Mouse (Mus musculus) left cerebral cortex, postnatal 10 days (tissue): ENCODE data around the gene Zcchc18. TPM values are rescaled to one million over a fixed set of nuclear protein-coding genes. Genes with fewer than 3 reads are reported as not detected.
"Not testable (repeated sequence)": the region's sequence is repeated elsewhere in the genome, so short reads cannot be mapped to it uniquely, and the experiment has no call there.

ENCODE experiments used
- DNase-seq, 2 experiments: peaks; one replicate each; pipeline ENCODE4 v3.0.0; 2021 to 2022; ENCODE audit warnings: low spot score in 2 of 2, mixed read lengths in 1 of 2; ENCODE audit errors: extremely low spot score in 1 of 2
- intact Hi-C: fragments of 180-260 bp; cut with DNase I; formaldehyde crosslinking; loops from one replicate; pipeline ENCODE4 v1.15.1; 2025
- total RNA-seq, 2 experiments: library from RNA; stranded (reverse); gene quantifications; 2 replicates each; pipeline ENCODE4 v1.2.3; 2021

The Zcchc18 gene
- total RNA-seq: 100 to 1,000 TPM; 300 to 302 TPM

DNA sequence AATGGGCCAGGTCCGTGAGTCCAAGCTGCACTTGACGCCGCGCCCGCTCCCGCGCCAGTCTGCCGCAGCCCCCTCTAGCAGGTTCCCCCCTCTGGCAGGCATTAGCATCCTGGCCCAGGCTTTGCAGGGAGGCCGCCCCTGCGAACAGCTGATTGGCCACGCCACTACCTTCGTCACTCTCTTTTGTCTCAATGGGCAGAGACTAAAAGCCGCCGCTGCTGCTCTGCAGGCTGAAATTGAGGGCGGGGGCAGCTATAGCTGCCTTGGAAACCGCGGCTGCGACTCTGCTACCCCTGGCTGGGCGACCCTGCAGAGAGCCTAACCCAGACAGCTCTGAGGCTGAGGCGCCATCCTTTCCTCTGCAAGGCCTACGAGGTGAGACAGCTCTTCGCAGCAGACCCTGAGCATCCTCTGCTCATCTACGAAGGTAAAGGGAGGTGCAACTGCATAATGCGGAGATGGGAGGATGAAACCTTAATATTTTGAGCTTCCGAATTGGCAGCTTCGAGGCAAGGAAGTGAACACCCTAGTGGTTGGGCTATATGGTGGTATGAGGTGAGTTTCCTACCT lies at the start of gene Zcchc18:
Gene Zcchc18 (plus strand): TSS at position 178 of the 570 bp plus-strand sequence.
- peak; percentile 79 to 83 for DNase-seq
- intact Hi-C loops: loop anchor here (10.0 kb wide), 1 partner anchor 248 kb away; the partner anchor contains the start of gene Morf4l2

DNA sequence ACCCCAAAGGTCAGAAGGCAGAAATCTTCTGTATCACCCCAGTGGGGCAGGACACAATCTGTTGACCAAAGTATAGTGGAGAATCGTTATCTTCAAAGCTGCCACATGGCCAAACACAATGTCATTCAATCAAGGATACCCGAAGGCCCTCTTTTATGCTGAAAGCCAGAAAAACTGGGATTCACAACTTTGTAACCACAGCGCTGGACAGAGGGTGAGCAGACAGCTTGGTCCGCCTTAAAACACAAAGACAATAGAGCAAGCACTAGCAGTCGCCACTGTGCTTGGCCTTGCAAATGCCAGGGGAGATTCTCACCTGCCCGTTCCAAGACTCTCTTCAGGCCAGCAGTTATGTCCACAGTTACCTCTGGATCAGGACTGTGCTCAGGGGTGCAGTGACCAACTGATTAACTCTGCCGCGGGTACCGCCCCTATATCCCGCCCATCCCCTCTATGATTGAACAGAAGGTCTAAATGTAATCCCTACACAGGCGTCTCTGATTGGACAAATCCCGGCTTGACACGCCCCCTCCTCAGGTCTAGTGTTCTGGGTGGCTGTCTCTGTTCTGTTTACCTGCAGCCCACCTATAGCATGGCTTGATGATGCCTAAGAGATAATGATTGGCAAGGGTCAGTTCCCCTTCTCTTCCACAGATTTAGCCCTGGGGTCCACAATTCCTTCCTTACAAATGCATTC lies 35.2 kb upstream of the Zcchc18 start:
- peak; percentile 79 to 86 for DNase-seq
- intact Hi-C loops: loop anchor here (5.0 kb wide), 1 partner anchor 215 kb away; the partner anchor contains the start of gene Morf4l2

DNA sequence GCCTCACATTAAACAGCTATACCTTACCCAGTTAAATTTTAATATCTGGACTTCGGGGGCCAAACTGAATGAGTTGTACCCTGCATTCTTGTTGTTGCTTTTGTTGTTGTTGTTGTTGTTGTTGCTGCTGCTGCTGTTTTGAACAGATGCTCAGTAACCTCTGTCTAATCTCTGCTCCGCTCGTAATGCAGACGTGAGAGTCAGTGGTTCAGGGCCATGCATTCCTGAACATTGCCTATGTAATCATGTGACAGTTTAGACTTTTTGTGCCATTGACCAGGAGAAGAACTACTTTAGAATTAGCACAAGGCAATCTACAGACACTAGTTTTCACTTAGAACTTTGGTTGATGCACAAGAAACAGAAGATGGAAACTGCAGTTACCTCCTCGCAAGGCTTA lies 34.7 kb upstream of the Zcchc18 start:
- not testable (repeated sequence) for DNase-seq
- intact Hi-C loops: loop anchor here (5.0 kb wide), 1 partner anchor 216 kb away; the partner anchor contains the start of gene Morf4l2

DNA sequence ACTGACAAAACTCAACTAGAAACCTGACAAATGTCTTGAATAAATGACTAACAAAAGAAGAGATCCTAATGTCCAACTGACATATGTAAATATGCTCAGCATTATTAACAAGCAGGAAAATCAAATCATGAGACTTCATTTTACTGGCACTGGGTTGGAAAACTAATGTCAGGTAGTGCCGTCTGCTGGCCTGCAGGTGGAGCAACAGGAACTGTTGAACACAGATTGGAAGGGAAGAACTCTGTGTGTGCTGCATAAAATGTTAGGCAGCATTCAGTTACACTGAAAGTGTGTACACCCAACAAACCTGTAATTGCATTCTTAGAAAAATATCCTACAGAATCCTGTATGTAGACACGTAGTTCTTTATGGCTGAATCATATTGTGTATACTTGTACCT lies 33.3 kb upstream of the Zcchc18 start:
- peak in 1 of 2 experiments; percentile 16 for DNase-seq
- intact Hi-C loops: loop anchor here (5.0 kb wide), 2 partner anchors 58 to 217 kb away; partner anchors contain the start of gene Morf4l2

DNA sequence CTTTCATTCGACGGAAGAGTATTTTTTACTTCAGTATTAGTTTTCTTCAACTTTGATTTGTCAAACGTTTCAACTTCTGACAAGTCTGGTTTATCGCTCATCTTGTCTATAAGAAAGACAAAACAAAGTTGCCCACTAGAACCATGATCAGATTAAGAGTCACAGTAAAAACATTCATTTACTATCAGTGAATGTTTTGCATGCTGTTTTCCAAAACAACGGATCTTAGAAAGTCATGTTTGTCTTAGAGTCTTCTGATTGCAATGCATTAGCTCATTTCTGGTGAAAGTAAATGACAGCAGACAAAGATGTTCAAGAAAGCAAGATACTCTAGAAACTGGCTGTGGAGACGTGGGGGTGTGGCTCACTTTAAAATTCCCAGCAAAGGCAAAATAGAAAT lies 17.6 kb upstream of the Zcchc18 start, which contains the start of gene Tmsb15b2:
Gene Tmsb15b2 (minus strand): TSS at position 101 of the 400 bp plus-strand sequence.
- DNase-seq, intact Hi-C loops: not testable (repeated sequence)

DNA sequence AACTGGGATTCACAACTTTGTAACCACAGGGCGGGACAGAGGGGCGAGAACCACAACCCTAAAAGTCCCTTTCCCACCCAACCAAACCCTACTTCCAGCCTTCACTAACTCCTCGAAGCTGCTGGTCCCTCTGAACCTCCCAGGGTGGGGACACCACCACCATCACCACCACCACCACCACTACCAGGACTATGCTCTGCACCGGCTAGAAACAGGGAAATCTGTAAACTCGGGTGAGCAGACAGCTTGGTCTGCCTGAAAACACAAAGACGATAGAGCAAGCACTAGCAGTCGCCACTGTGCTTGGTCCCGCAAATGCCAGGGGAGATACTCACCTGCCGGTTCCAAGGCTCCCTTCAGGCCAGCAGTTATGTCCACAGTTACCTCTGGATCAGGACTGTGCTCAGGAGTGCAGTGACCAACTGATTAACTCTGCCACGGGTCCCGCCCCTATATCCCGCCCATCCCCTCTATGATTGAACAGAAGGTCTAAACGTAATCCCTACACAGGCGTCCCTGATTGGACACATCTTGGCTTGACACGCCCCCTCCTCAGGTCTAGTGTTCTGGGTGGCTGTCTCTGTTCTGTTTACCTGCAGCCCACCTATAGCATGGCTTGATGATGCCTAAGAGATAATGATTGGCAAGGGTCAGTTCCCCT lies 16.4 kb upstream of the Zcchc18 start, which contains the start of the genes Tmsb15l and Tmsb15b1:
Gene Tmsb15l (minus strand): TSS at position 446 of the 661 bp plus-strand sequence.
Gene Tmsb15b1 (minus strand): TSS at position 451 of the 661 bp plus-strand sequence.
- DNase-seq: peak; percentile 43 to 85
- intact Hi-C loops: no loop called here

DNA sequence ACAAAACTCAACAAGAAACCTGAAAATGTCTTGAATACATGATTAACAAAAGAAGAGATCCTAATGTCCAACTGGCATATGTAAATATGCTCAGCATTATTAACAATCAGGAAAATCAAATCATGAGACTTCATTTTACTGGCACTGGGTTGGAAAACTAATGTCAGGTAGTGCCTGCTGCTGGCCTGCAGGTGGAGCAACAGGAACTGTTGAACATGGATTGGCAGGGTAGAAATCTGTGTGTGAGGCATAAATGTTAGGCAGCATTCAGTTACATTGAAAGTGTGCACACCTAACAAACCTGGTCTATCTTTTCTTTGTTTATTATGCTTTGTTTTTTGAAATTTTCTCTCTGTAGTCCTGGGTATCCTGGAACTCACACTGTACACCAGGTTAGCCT lies 14.3 kb upstream of the Zcchc18 start:
- intact Hi-C loops: no loop called here
- no peak for DNase-seq

DNA sequence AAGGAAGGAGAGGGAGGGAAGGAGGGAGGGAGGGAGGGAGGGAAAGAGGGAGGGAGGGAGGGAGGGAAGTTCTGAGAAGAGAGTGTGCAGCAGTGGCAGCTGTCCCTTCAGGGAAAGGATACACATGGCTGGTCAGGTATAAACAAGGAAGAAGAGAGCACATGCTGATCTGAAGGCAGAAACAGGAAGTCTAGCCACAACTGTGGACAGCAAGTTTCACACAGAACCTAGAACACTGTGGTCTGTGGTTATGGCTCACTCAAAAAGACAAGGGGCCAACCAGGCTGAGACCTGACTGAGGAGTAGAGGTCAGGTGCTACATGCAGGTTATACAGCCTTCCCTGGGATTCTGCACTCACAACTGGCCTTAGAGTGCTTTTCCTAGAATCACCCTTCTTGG lies 6.9 kb upstream of the Zcchc18 start:
- DNase-seq: no peak
- intact Hi-C loops: no loop called here

DNA sequence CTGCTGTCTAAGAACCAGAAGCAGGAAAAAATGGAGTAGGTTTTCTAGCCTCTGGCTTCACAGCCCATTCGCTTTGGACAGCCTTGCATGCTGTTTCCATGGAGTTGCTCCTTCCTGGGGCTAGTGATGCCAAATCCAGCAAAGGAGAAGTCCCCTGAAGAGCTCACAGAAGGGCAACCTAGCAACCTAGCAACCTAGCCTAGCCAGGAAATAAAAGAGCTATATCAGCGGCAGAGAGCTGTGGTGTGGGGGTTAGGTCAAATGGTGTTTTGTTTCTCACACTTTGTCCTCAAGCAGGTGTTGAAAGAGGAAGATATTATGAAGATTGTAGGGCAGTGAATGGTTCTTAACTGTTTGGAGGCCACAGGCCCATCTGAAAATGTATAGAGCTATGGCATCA lies 1.7 kb upstream of the Zcchc18 start:
- no peak for DNase-seq
- intact Hi-C loops: loop anchor here (10.0 kb wide), 1 partner anchor 246 kb away; the partner anchor contains the start of gene Morf4l2

DNA sequence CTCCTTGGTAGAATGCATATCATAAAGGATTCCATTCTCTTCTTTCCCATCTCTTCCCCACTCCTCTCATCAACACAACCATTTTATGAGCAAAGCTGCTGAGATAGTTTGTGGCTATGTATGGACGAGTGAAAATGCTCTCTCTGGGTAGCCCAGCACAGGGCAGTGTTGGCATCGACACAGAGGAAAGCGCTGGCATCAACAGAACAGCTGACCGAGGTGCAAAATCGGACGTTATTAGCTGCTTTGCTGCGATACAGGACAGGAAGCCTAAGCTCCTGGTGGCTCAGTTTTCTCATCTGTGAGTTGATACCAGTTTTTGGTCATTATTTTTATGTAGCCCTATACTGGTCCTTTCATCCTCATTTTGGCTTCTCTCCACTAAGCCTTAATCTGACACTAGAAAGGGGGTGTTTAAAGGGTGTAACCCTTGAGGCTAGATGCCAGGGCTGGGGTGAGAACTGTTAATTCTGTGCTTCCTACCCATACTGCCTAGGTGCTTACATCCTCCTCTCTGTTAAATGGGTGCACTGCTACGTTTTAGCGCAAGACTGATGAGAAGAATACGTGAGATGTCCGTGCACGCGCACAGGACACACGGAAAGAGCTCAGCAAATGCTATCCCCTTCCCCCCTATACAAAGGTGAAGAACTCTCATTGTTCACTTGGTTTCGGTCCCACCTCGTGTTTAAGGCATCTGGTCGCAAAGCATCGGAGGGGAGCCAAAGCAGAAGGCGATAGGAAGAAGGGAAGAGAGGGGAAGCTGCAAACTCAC lies 577 bp upstream of the Zcchc18 start:
- intact Hi-C loops: loop anchor here (10.0 kb wide), 1 partner anchor 248 kb away; the partner anchor contains the start of gene Morf4l2
- no peak for DNase-seq

DNA sequence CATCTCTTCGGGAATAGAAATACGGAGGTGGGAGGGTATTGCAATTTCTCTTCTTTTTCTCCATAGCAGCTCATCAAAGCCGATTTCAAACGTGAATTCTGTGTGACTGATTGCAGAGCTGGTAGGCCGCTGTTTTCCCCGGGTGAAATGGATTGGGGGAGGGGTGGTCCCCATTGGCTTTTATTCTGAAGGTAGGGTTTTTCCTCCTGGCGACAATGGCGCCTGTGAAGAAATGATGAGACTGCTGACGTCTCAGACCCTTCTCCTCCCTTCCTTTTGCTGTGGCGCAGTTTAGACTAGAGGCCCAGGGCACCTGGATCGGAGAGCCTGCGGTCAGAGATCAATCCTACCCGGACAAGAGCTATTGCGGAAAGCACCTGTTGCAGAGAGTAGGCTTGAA lies 686 bp downstream of the Zcchc18 start:
- intact Hi-C loops: loop anchor here (10.0 kb wide), 1 partner anchor 249 kb away; the partner anchor contains the start of gene Morf4l2
- DNase-seq: peak in 1 of 2 experiments; percentile 27

DNA sequence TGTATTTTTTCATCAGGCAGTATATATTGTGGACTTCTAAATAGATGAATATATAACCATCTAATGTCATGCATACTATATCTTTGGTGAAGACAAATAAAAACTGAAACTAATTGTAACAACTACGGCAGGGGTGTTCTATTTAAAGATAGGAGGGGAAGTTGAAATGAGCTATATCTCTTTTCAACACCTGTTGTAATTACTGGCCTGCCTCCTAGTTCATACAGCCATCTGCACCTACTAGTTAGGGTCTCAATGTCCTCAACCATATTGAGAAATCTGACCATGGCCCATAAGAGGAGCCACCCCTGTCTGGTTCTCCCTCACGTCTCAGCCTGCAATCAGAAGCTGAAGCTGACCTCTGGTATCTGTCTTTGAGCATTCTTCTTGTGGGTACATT lies 3.3 kb downstream of the Zcchc18 start:
- intact Hi-C loops: loop anchor here (10.0 kb wide), 1 partner anchor 251 kb away; the partner anchor contains the start of gene Morf4l2
- DNase-seq: no peak

DNA sequence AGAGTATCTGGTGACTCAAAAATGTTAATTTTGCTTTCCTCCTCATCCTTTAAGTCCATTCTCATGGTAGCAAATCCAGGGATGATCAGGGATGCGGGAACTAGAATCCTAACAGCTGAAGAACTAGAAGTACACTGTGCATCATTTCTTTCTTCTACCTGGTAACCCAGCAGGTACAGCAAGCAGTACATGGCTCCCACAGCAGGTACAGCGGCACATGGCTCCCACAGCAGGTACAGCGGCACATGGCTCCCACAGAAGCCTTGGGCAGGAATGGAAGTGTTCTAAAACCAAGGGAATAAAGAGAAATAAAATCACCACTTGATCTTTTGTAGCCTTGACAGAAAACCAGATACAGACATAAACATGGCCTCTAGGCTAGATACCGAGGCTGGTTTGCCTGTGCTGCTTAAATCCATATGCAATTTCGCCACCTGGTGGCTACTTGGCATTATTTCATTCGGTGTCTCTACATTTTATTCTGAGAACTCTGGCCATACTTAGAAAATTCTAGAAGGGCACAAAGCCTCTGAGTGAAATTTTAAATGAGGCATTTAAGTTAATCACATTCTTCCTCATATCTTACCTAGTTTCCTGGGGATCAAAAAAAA lies 22.2 kb downstream of the Zcchc18 start:
- peak in 1 of 2 experiments; percentile 44 for DNase-seq
- intact Hi-C loops: loop anchor here (5.0 kb wide), 1 partner anchor 53 kb away; no protein-coding TSS in a partner anchor

DNA sequence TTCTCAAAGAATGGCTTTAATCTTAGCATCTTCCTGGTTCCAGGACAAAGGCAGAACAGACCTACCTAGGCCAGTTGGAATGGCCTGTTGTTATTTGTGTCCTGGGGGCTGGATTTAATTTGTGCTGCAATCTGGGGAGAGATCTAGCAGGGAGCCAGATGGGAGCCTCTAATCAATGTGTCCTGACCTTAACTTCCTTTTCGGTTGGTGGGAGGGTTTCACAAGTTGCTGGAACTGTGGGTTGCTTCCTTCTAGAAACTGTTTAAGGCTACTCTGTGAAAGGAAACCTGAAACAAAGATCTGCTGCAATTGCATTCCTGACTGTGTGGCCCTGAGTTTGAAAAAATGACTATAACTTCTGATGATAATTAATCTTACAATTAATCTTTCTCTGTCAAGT lies 24.7 kb downstream of the Zcchc18 start:
- intact Hi-C loops: loop anchor here (5.0 kb wide), 1 partner anchor 55 kb away; no protein-coding TSS in a partner anchor
- DNase-seq: no peak

DNA sequence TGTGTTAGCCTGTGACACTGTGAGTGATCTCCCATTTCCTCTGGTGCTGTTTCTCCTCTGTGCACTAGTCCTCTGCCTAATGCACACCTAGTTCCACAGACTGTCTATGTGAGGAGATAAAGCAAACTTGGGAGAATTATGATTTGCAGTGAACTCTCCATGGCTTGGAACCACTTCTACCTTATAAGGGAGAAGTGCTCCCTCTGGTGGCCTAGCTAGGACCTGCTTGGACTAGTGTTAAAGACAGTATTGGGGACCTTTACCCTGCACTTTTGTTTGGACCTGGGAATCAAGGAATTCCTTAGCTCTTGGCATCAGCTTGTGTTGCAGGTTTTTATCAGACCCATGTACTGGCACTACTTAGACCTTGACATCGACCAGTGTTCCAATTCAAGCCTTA lies 26.4 kb downstream of the Zcchc18 start:
- intact Hi-C loops: loop anchor here (5.0 kb wide), 1 partner anchor 57 kb away; no protein-coding TSS in a partner anchor
- DNase-seq: peak; percentile 41 to 52

DNA sequence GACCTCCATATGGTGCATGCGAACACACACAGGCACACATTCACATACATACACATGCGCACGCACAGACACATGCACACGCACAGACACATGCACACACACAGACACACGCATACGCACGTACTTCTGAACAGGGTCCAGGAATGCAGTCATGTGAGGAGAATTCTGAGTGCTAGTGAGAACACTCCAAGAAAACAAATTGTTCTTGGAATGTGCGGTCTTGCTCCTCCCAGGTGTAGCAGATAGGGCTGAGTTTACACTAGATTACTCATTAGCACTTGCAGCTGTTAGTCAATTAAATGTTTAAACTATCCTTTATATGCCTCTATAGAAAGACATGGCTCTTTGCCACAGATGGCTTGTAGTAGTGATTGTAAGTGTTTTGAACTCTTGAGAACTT lies 38.0 kb downstream of the Zcchc18 start:
- DNase-seq: no peak
- intact Hi-C loops: no loop called here

DNA sequence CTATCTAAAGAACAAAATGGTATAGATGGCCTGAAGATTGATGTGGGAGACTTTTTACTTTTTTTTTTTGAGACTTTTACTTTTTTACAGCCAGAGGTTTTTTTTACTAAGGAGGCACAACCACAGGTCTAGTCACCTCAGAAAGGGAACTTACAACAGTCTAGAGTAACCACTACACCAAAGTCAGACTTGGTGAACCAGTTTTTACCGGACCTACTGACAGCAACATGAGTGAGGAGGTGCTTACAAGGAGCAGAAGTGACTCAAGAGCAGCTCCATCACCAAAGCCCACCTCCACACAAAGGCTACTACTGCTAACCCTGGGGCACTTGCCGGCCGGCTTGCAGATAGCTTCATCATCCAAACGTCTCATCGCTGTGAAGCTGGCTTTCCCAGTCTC lies 38.8 kb downstream of the Zcchc18 start:
- DNase-seq: no peak
- intact Hi-C loops: no loop called here

DNA sequence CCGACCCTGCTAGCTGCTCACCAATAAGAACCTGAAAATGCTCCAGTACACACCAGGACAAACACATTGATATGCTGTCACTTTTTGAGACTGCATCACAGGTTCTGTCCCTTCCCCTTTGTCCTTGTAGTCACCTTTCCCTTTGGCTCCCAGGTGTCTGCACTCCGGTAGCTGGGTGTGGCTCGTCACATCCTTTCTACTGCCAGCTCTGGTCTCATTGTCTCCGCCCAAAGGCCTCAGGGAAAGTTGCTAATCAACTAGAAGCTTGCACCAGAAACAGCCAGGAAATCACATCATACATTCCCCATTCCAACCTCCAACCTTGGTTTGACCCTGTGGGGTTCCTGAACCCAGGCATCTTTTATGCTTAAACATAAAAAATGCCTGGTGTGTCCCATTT lies 41.4 kb downstream of the Zcchc18 start:
- no peak for DNase-seq
- intact Hi-C loops: no loop called here
